Mouse (Mus musculus): ENCODE results near the gene Cyp26b1.

Gene Cyp26b1

DNA sequence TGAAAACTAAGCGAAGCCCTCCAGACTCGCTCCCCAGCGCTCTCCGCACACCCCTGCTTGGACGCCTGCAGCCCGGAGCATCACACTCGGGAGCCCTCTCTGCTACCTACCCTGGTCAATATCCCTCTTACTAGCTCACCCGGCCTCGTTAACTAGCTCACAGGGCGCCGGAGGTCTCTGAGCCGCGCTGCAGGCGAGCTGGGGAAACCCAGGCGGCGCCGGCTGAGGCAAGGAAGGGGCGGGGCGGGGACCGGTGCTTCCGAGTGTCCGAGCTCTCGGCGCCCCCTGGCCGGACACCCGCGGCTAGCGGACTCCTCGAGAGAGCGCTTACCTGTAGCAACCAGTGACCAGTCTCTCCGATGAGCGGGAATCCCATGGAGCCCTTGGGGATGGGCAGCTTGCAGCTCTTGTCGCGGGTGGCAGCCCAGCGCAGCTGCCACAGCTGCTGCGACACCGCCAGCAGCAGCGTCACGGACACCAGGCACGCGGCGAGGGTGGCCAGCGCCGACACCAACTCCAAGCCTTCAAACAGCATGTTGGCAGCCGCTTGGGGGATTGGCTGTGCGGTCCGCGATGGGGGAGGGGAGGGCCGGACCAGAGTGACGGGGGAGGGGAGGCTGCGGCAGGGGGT lies 6.1 kb downstream of the Cyp26b1 start:
- DNase-seq (ENCODE audit: low spot score) = peak; percentile 24

DNA sequence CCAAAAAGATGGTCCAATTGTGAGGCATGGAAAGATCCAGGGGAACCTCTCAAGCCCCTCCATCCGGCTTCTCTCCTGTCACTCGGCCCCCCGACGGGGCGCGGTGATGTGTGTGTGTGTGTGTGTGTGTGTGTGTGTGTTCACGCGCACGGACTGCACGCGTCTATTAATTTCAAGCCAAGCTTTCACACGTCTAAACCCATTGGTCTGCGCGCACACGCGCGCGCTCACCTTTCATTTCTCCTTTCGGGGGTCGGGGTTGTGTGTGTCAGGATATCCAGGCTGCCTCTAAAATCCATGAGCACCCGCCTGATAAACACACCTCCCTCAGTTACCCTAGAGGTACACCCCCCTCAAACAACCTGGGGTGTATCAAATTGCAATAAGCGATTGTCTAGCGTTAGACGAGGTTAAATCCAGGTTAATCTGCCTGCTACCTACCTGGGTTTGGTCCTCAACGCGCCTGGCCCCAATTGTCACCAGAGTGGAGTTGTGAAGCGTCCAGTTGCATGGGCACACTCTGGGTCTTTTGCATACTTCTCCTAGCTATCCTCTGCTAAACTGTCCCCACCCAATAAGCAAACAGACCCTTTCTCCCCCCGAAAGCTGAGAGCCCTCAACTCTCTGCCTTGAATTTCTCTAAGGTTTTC lies 7.0 kb downstream of the Cyp26b1 start:
- DNase-seq (ENCODE audit: low spot score) = peak; percentile 0

DNA sequence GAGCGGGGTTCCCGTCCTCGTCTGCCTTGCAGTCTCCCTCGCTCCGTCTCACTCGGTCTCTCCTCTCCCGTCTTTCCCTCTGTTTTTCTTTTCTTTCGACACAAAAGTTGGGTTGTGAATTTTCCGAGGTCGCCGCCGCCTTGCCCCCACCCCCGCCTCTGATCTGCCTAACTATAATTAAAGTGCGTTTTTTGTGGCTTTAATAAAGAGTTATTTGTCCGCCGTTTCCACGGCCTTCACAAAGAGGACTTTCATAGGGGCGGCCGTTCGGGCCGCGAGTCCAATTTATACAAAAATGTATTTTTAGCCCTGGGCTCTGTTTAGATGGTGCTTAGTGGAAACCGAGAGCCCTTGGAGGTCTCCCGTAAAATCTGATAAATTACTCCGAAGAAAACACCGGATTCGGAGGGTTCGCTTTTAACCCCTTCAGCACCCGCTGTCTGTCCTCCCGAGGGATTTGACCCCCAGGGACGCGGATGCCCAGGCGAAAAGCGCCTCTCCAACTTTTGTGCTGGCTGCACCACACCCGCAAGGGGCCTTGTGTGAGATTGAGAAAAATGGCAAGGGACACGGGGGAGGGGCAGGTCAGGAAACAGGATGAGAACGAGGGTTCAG lies 7.9 kb downstream of the Cyp26b1 start:
- DNase-seq (ENCODE audit: low spot score) = no peak

DNA sequence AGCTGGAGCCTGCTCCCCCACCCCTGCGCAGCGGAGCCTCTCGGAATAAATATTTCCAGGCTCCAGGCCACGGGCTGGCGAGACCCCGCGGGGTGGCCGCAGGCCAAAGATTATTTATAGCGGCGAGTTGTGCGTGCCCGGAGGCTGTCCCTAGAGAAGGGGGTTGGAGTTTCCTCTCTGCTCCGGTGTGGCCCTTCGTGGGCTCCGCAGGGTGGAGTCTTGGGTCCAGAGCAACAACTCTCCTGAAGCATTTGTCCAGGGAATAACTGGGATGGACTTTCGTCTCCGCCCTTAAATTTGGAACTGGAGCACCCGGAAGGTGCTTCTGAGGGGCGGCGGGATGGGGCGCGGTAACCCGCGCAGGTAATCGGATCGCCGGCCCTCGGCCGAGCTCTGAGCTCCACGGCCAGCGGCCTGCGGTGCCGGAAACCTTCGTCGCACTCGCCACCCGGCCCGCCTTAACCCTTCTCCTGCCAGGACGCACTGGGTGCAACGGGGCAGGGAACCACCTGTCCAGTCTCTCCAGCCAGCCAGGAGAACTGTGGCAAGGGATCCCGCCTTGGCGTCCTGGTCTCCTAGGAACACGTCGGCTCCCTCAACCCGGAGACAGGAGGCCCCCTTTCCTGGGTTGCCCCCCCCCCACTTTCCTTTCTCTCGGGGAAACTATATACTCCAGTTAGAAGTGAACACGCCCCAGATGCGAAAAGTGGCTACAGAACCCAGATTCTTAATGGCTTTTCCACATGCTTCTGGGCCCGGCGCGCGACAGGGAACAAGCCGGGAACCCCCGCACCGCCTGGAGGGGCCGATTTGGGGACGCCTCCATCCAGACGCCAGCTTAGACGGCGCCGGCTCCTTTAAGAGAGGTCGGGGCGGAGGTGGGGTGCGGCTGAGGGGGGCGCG lies 8.7 kb downstream of the Cyp26b1 start:
- DNase-seq (ENCODE audit: low spot score) = no peak

DNA sequence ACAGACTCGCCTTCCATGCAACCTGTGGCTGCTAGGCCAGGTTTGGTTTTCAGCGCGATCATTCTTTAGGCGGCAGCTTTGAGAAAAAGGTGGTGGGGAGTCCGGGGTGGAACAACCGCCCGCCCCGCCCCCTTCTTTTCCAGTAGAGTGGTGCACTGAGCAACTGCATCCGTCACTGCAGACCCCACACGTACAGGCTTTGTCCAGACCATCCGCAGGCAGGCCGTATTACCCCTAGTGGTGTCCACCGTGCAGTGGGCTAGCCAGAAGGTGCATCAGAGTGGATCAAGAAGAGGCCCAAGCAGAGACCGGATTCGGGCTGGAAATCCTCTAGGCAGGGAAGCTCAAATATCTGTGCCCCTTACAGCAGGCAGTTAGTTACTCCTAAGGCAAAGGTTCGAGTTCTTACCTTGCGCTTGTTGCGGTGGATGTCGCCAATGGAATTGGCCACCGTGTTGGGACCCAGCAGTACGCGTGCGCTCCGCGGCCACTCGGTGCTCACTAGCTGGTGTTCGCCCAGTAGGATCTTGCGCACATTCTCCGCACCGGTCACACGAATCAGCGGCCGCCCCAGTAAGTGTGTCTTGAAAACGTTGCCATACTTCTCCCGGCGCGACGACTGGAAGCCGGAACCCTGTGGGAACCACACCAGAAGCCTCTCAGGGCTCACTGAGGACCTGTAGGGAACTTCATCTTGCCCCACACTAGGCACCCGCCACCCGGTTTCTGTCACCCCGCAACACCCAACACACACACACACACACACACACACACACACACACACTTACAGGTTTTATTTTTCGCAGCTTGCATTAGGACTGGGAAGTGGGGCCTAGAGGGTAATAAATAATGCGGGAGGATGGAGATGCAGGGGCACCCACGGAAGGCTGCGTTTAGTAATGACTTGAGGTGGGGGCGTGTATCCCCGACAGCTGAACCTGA lies 9.6 kb downstream of the Cyp26b1 start:
- no peak for DNase-seq (ENCODE audit: low spot score)

DNA sequence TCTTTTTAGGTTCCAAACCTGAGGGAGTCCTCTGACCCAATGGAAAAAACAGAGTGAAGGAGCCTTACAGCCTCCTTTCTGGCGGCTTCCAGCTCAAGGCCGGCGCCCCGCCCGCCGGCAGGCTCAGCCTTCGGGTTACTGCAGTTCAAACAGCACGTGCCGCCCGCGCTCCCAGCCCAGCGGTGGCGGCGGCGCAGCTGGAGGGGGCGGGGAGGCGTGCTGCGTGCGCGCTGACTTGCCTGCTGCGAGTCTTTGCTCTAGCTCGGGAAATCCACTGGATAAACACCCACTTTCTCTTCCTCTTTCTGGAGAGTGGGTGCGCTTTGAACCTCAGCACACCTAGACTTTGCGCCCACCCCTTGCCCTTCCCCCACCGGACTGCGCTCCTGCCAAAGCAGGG lies 10.3 kb downstream of the Cyp26b1 start:
- DNase-seq (ENCODE audit: low spot score) = peak; percentile 84

DNA sequence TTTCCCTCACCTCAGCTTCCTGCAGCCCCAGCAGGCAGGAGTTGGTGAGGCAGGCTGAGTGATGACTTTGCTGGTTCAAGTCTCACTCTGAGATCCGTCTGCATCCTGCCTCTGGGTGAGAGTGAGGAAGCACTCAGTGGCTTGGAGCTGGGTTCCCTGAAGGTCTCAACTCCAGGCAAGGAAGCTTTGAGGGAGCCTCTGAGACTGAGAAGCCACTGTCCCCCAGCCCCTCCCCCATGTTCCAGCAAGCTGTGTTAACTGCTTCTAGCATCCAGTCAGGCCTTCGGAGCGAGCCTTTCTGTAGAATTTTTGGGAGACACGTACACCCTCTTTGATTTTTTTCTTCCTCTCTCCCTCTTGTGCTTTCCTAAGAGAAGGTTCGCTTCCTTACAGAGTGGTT lies 10.9 kb downstream of the Cyp26b1 start:
- no peak for DNase-seq (ENCODE audit: low spot score)

DNA sequence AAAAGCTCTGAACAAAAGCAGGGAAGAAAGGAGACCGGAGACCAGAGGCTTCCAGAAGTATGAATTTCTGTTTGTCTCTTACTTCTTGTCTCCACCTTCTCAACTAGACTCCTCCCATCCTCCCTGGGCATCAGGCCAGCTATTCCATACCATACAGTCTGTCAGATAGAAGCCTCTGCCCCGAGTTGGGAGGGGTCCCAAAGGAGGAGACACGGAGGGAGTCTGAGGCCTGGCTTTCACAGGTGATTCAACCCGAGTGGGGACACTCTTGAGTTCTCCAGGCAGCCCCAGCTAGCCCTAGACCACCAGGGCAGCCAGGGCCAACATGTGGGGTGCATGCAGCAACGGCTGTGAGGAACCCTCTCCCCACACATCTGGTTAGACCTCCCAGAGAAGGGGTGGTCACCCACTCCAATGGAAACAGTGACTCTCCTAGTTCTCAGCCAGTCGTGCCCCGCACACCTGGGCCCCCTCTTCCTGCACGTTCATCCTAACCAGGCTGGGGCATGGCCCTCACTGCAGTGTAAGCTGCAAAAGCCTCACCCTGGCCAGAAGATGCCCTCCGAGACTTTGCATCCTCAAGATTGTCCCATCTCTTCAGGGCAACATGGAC lies 11.8 kb downstream of the Cyp26b1 start:
- DNase-seq (ENCODE audit: low spot score) = no peak

GRCm38 (mm10) chr6:84580979-84581832 lies 12.5 kb downstream of the Cyp26b1 start:
- no peak for DNase-seq (ENCODE audit: low spot score)

DNA sequence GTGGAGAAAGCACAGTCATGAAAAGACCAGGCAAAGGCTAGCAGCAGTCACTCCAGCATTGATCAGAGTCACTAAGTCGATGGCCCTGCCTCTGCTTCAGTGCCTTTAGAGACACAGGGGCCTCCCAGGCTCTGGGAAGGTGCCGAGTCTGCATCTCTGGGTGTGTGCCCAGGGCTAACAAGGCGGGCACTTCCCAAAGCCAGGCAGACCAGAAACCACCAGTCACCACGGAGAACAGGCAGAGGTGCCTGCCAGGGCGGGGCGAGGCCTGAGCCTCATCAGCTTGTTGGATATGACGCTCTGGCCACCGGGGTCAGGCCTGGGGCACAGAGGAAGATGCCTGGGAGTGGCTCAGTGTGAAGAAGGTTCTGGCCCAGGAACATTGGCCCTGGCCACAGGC lies 14.2 kb downstream of the Cyp26b1 start:
- DNase-seq (ENCODE audit: low spot score) = no peak

- DNase-seq (ENCODE audit: low spot score) = no peak
Measured at GRCm38 (mm10) chr6:84578928-84579327, 14.8 kb downstream of the Cyp26b1 start.

DNA sequence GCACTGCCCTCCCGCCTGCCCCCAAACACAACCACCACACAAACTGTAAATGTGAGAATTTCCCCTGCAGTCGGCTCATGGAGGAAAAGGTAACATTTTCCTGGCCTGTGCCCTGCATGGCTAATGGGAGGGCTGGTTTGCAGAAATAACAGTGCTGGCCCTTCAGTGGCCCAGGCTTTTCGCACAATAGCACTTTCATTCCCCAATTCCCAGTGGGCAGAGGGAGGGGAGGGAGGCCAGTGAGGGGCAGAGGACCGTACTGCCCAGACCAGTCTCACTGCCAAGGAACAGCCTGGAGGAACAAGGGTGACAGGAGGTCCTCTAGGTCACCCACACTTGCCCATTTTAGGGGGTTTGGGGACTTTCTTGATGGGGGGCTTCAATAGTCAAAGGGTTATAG lies 15.8 kb downstream of the Cyp26b1 start:
- DNase-seq (ENCODE audit: low spot score) = no peak

GRCm38 (mm10) chr6:84573905-84574660 lies 19.6 kb downstream of the Cyp26b1 start:
- DNase-seq (ENCODE audit: low spot score) = no peak

DNA sequence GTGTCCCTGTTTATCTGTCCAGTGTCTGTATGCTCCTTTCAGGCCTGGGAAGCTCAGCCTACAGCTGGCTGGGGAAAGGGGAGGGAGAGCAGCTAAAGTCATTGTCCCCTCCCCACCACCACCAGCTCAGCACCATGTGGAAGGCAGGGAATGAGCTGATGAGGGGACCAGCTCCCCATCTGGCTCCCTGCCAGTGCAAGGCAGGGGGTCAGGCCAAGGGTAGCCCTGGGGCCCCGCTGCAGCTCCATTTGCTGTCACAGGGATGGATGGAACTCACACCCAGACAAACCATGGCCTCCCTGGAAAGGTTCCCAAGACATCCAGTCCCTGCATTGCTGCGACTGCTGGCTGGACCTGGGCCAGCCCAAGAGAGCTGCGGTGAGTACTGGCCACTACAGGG lies 23.7 kb downstream of the Cyp26b1 start:
- DNase-seq (ENCODE audit: low spot score) = no peak

DNA sequence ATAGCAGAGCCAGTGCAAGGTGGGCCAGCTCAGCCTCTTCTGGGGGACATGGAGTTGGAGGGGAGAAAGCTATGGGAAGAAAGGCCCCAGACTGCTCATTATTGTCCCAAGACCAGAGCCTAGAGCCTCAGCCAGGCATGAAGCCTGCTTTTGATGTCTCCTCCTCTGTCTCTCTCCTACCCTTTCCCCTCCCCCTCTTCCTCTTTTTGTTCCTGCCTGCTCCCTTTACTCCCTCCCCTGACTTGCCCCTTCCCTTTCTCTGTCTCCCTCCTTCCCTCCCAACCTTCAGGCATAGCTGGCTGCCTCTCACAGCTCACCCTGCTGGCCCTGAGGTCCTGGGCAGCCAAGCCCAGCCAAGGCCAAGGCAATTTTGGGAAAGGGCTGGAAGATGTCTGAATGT lies 24.1 kb downstream of the Cyp26b1 start:
- no peak for DNase-seq (ENCODE audit: low spot score)

DNA sequence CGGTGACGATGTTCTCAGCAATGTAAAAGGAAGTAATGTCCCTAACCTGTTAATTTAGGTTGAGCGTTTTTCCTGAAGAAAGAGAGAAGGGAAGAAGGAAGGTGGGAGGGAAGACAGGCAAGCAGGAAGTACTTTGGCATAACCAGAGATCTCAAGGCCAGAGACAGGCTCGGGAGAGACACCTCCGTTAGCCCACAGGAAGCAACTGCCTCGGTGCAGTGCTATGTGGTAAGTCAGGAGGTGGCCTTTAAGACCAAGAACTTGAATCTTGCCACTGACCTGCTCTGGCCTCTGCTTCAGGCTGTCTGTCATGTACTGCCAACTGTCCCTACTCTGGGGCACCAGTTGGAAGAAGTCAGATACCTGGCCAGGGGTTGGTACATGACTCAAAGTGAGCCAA lies 24.8 kb downstream of the Cyp26b1 start:
- DNase-seq (ENCODE audit: low spot score) = no peak

- no peak for DNase-seq (ENCODE audit: low spot score)
Measured at GRCm38 (mm10) chr6:84567696-84568095, 26.0 kb downstream of the Cyp26b1 start.

GRCm38 (mm10) chr6:84566825-84567224 lies 26.9 kb downstream of the Cyp26b1 start:
- DNase-seq (ENCODE audit: low spot score) = no peak

- DNase-seq (ENCODE audit: low spot score) = no peak
Measured at GRCm38 (mm10) chr6:84565245-84565644, 28.5 kb downstream of the Cyp26b1 start.

All from ovary, adult 18-20 months (tissue).